Mouse (Mus musculus): Measurements from ENCODE around the gene Sub1. TPM values are rescaled to one million over a fixed set of nuclear protein-coding genes. Genes with fewer than 3 reads are reported as not detected.

The Sub1 gene
- polyA plus RNA-seq, 2 experiments = 104 to 301 TPM

- Histone ChIP-seq H3K9ac (replicated peaks) (no peak overlapping the region), H3K4me2 (ENCODE audit: low read depth) (no peak overlapping the region), H3K36me3 (replicated peaks; ENCODE audit: control insufficient read depth, insufficient read depth, low read depth) (no peaks in the 10 kb centered on the region), H3K27me3 (ENCODE audit: control insufficient read depth, insufficient read depth, low read length) (peaks cover 3% of the 10 kb centered on the region; the same call in 1 of the 2 replicates), H3K4me3 (ENCODE audit: insufficient read depth in 1 of 2, low read depth in 2 of 2, low read length in 2 of 2) (no peak overlapping the region), H3K27ac (no peak overlapping the region), H3K4me1 (replicated peaks; ENCODE audit: control insufficient read depth in 2 of 2, insufficient read depth in 2 of 2, low read length in 1 of 2) (no peaks in the 10 kb centered on the region; a peak in 2 of 4 replicates), H3K9me3 (ENCODE audit: control insufficient read depth, low read length) (no peaks in the 10 kb centered on the region)
- TF ChIP-seq CTCF (IDR thresholded peaks at IDR 0.05; ENCODE audit: low read depth) = no peak
- no peak for TF ChIP-seq EP300 (IDR thresholded peaks at IDR 0.05; ENCODE audit: low read depth)
- ATAC-seq (ENCODE audit: insufficient read depth) (no peak), DNase-seq (ENCODE audit: low read depth in 3 of 3, low spot score in 3 of 3) (no peak)
- 38% methylated on average over 5 of the region's 5 CpGs for WGBS (ENCODE audit: insufficient replicate concordance)
Observed at GRCm38 (mm10) chr15:12014197-12014905, 17.6 kb upstream of the Sub1 start.

GRCm38 (mm10) chr15:12013532-12014196, 16.9 kb upstream of the Sub1 start:
- Histone ChIP-seq H3K27ac (no peak overlapping the region), H3K4me3 (ENCODE audit: insufficient read depth in 1 of 2, low read depth in 2 of 2, low read length in 2 of 2) (no peak overlapping the region), H3K4me1 (replicated peaks; ENCODE audit: control insufficient read depth in 2 of 2, insufficient read depth in 2 of 2, low read length in 1 of 2) (no peaks in the 10 kb centered on the region; a peak in 2 of 4 replicates), H3K4me2 (ENCODE audit: low read depth) (no peak overlapping the region), H3K9me3 (ENCODE audit: control insufficient read depth, low read length) (no peaks in the 10 kb centered on the region), H3K36me3 (replicated peaks; ENCODE audit: control insufficient read depth, insufficient read depth, low read depth) (no peaks in the 10 kb centered on the region), H3K27me3 (ENCODE audit: control insufficient read depth, insufficient read depth, low read length) (peaks cover 3% of the 10 kb centered on the region; the same call in 1 of the 2 replicates), H3K9ac (replicated peaks) (no peak overlapping the region)
- 20% methylated on average over 6 of the region's 6 CpGs for WGBS (ENCODE audit: insufficient replicate concordance)
- ATAC-seq (ENCODE audit: insufficient read depth) (no peak), DNase-seq (ENCODE audit: low read depth in 3 of 3, low spot score in 3 of 3) (no peak)
- no peak for TF ChIP-seq EP300 (IDR thresholded peaks at IDR 0.05; ENCODE audit: low read depth)
- TF ChIP-seq CTCF (IDR thresholded peaks at IDR 0.05; ENCODE audit: low read depth) = no peak

- H3K27ac ChIP-seq = no peak overlapping the region
Observed at GRCm38 (mm10) chr15:12010602-12011044, 13.8 kb upstream of the Sub1 start.

GRCm38 (mm10) chr15:12009712-12010601, 13.2 kb upstream of the Sub1 start:
- H3K4me3 ChIP-seq (ENCODE audit: insufficient read depth in 1 of 2, low read depth in 2 of 2, low read length in 2 of 2) = peak overlapping the region; percentile 9 to 31
- no peaks in the 10 kb centered on the region for H3K36me3 ChIP-seq (replicated peaks; ENCODE audit: control insufficient read depth, insufficient read depth, low read depth)
- ATAC-seq (ENCODE audit: insufficient read depth) (no peak), DNase-seq (ENCODE audit: low read depth in 3 of 3, low spot score in 3 of 3) (no peak)
- peaks cover 3% of the 10 kb centered on the region; the same call in 1 of the 2 replicates for H3K27me3 ChIP-seq (ENCODE audit: control insufficient read depth, insufficient read depth, low read length)
- TF ChIP-seq CTCF (IDR thresholded peaks at IDR 0.05; ENCODE audit: low read depth) = no peak
- no peak for TF ChIP-seq EP300 (IDR thresholded peaks at IDR 0.05; ENCODE audit: low read depth)
- peak overlapping the region; percentile 59 for H3K4me2 ChIP-seq (ENCODE audit: low read depth)
- H3K9me3 ChIP-seq (ENCODE audit: control insufficient read depth, low read length) = no peaks in the 10 kb centered on the region
- 25% methylated on average over 23 of the region's 23 CpGs for WGBS (ENCODE audit: insufficient replicate concordance)
- no peak overlapping the region for H3K27ac ChIP-seq
- H3K9ac ChIP-seq (replicated peaks) = no peak overlapping the region
- peaks cover 0 to 2% of the 10 kb centered on the region in 2 experiments; a peak in 2 of 4 replicates for H3K4me1 ChIP-seq (replicated peaks; ENCODE audit: control insufficient read depth in 2 of 2, insufficient read depth in 2 of 2, low read length in 1 of 2)

More at GRCm38 (mm10) chr15:12010602-12011044, 13.8 kb upstream of the Sub1 start:
- Histone ChIP-seq H3K9ac (replicated peaks) (no peak overlapping the region), H3K9me3 (ENCODE audit: control insufficient read depth, low read length) (no peaks in the 10 kb centered on the region), H3K4me2 (ENCODE audit: low read depth) (peak overlapping the region; percentile 59), H3K4me1 (replicated peaks; ENCODE audit: control insufficient read depth in 2 of 2, insufficient read depth in 2 of 2, low read length in 1 of 2) (peaks cover 0 to 2% of the 10 kb centered on the region in 2 experiments; a peak in 2 of 4 replicates), H3K36me3 (replicated peaks; ENCODE audit: control insufficient read depth, insufficient read depth, low read depth) (no peaks in the 10 kb centered on the region), H3K27me3 (ENCODE audit: control insufficient read depth, insufficient read depth, low read length) (peaks cover 3% of the 10 kb centered on the region; the same call in 1 of the 2 replicates), H3K4me3 (ENCODE audit: insufficient read depth in 1 of 2, low read depth in 2 of 2, low read length in 2 of 2) (peak overlapping the region; percentile 9 to 31)
- ATAC-seq (ENCODE audit: insufficient read depth) (no peak), DNase-seq (ENCODE audit: low read depth in 3 of 3, low spot score in 3 of 3) (no peak)
- no peak for TF ChIP-seq CTCF (IDR thresholded peaks at IDR 0.05; ENCODE audit: low read depth)
- TF ChIP-seq EP300 (IDR thresholded peaks at IDR 0.05; ENCODE audit: low read depth) = no peak
- 21% methylated on average over 18 of the region's 18 CpGs for WGBS (ENCODE audit: insufficient replicate concordance)
